ENCODE assay signal across 13 mouse cellular contexts in the genomic region with DNA sequence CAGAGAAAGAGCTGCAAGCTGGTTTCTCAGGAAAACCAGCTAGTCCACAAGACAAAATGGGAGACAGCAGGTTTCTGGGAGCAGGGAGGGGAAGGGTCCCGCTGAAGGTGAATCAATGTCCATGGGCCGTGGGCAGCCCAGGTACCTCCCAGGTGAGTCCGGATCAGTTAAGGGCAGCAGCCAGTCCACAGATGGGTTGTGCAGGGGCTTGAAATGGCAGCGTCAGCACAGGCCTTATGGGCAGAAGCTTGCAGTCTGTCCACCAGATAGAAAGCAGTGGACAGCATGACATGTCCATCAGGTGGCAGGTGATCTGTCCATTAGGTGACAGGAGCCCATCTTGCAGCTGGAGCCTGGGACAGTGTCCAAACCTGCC. TPM values are rescaled to one million over a fixed set of nuclear protein-coding genes. Genes with fewer than 3 reads are reported as not detected.
DNase-seq lines count a peak whose midpoint lies in the region; ATAC-seq lines count a peak whose summit lies in the region.
"Not testable (repeated sequence)": the region's sequence is repeated elsewhere in the genome, so short reads cannot be mapped to it uniquely, and the experiment has no call there.
"Had no signal": no experiment of that assay in that cellular context is flagged by ENCODE, and none has a peak within 500 bp of the region (broad histone marks: within the 10 kb centered on the region; RNA-seq: fewer than 3 reads in every experiment).

No protein-coding gene starts in this region.

- H3K36me3 ChIP-seq in forebrain, embryonic 14.5 days (ENCODE audit: control insufficient read depth, insufficient read depth, low read length); heart, embryonic 15.5 days; hindbrain, embryonic 16.5 days (ENCODE audit: control insufficient read depth, insufficient read depth, low read length); limb, embryonic 12.5 days; midbrain, embryonic 11.5 days (ENCODE audit: control insufficient read depth, insufficient read depth, low read length); neural tube, embryonic 13.5 days: not testable (repeated sequence)

- not testable (repeated sequence) for H3K27me3 ChIP-seq in forebrain, embryonic 14.5 days (replicated peaks; ENCODE audit: control insufficient read depth, insufficient read depth, low read length); heart, embryonic 15.5 days; hindbrain, embryonic 16.5 days (replicated peaks; ENCODE audit: control insufficient read depth, insufficient read depth, low read length); limb, embryonic 12.5 days; midbrain, embryonic 11.5 days (ENCODE audit: control insufficient read depth, insufficient read depth, low read length); neural tube, embryonic 13.5 days

- WGBS in forebrain, embryonic 14.5 days, result 66% methylated on average over 3 of the region's 4 CpGs
- 37% methylated on average over 4 of the region's 4 CpGs for WGBS in heart, embryonic 15.5 days
- WGBS in hindbrain, embryonic 16.5 days, result 41% methylated on average over 2 of the region's 4 CpGs
- WGBS in limb, embryonic 12.5 days, result 57% methylated on average over 4 of the region's 4 CpGs
- 58% methylated on average over 3 of the region's 4 CpGs for WGBS in midbrain, embryonic 11.5 days
- WGBS in neural tube, embryonic 13.5 days, result 47% methylated on average over 3 of the region's 4 CpGs

- H3K9ac ChIP-seq in forebrain, embryonic 14.5 days (ENCODE audit: low read length); heart, embryonic 15.5 days; hindbrain, embryonic 16.5 days (ENCODE audit: low read depth, low read length); limb, embryonic 12.5 days (replicated peaks); midbrain, embryonic 11.5 days (ENCODE audit: low read length); neural tube, embryonic 13.5 days: not testable (repeated sequence)

- H3K4me2 ChIP-seq in forebrain, embryonic 14.5 days (ENCODE audit: low read length), result peak overlapping the region; percentile 29; the same call in 1 of the 2 replicates
- peak overlapping the region; percentile 50 for H3K4me2 ChIP-seq in heart, embryonic 15.5 days
- H3K4me2 ChIP-seq in hindbrain, embryonic 16.5 days (ENCODE audit: low read length), result peak overlapping the region; percentile 33
- H3K4me2 ChIP-seq in limb, embryonic 12.5 days, result peak overlapping the region; percentile 42
- H3K4me2 ChIP-seq in midbrain, embryonic 11.5 days, result not testable (repeated sequence)
- peak overlapping the region; percentile 51 for H3K4me2 ChIP-seq in neural tube, embryonic 13.5 days

- ATAC-seq in forebrain, embryonic 14.5 days, result peak; percentile 6; the same call in 1 of the 2 replicates
- not testable (repeated sequence) for ATAC-seq in heart, embryonic 15.5 days (replicated peaks; ENCODE audit: insufficient number of reproducible peaks, insufficient read depth, low FRiP score, low read depth); hindbrain, embryonic 16.5 days; limb, embryonic 12.5 days (ENCODE audit: insufficient number of reproducible peaks, insufficient read depth, low FRiP score, low TSS enrichment, low read depth); midbrain, embryonic 11.5 days (ENCODE audit: low FRiP score)
- peak; percentile 7; the same call in 1 of the 2 replicates for ATAC-seq in neural tube, embryonic 13.5 days (ENCODE audit: low read depth)

- H3K9me3 ChIP-seq in forebrain, embryonic 14.5 days (replicated peaks; ENCODE audit: control insufficient read depth, low read length); heart, embryonic 15.5 days (replicated peaks); hindbrain, embryonic 16.5 days (ENCODE audit: control insufficient read depth, low read length); limb, embryonic 12.5 days; midbrain, embryonic 11.5 days (ENCODE audit: control insufficient read depth, low read length); neural tube, embryonic 13.5 days: not testable (repeated sequence)

- peak; percentile 6 to 27 for DNase-seq in cerebellum, postnatal 25 days
- not testable (repeated sequence) for DNase-seq in forebrain, embryonic 14.5 days (ENCODE audit: low spot score); midbrain, embryonic 11.5 days (ENCODE audit: low spot score, missing footprints)

- H3K4me1 ChIP-seq in brown adipose tissue, adult 24 weeks (ENCODE audit: control insufficient read depth, insufficient read depth, insufficient read length, low read length); forebrain, embryonic 14.5 days (ENCODE audit: control insufficient read depth, insufficient read depth, low read length); heart, embryonic 15.5 days (replicated peaks); hindbrain, embryonic 16.5 days (ENCODE audit: control insufficient read depth, insufficient read depth, low read depth, low read length); limb, embryonic 12.5 days (replicated peaks); midbrain, embryonic 11.5 days (ENCODE audit: control insufficient read depth, insufficient read depth, low read length); neural tube, embryonic 13.5 days (replicated peaks): not testable (repeated sequence)

- H3K27ac ChIP-seq in brown adipose tissue, adult 24 weeks (replicated peaks; ENCODE audit: low read depth, low read length); forebrain, embryonic 14.5 days (ENCODE audit: low read depth, low read length); heart, embryonic 15.5 days; hindbrain, embryonic 16.5 days (ENCODE audit: low read depth, low read length); limb, embryonic 12.5 days; midbrain, embryonic 11.5 days (ENCODE audit: low read depth, low read length); neural tube, embryonic 13.5 days (replicated peaks): not testable (repeated sequence)

- peak overlapping the region; percentile 30; the same call in 1 of the 2 replicates for H3K4me3 ChIP-seq in brown adipose tissue, adult 24 weeks (ENCODE audit: insufficient read depth, low read depth, low read length)
- H3K4me3 ChIP-seq in forebrain, embryonic 14.5 days (ENCODE audit: low read depth, low read length), result not testable (repeated sequence)
- H3K4me3 ChIP-seq in heart, embryonic 15.5 days, result peak overlapping the region; percentile 24; the same call in 1 of the 2 replicates
- H3K4me3 ChIP-seq in hindbrain, embryonic 16.5 days (ENCODE audit: low read length), result peak overlapping the region; percentile 24
- H3K4me3 ChIP-seq in limb, embryonic 12.5 days (replicated peaks), result 0 out of 2 replicates have a peak overlapping the region, but pooled peaks have one; percentile 16
- 0 out of 2 replicates have a peak overlapping the region, but pooled peaks have one; percentile 13 for H3K4me3 ChIP-seq in midbrain, embryonic 11.5 days (ENCODE audit: low read depth, low read length)
- peak overlapping the region; percentile 34 for H3K4me3 ChIP-seq in neural tube, embryonic 13.5 days

RNA-seq across cellular contexts. Expression of a gene that starts 0.9 kb away (rescaled TPM):
- polyA plus RNA-seq in brown adipose tissue, adult 24 weeks (2012; ENCODE audit: insufficient read depth, insufficient read length, missing spikeins), result 42.4 and 42.7 TPM in 2 replicates
- 145 and 165 TPM in 2 replicates for polyA plus RNA-seq in forebrain, embryonic 14.5 days (2014; fragmentation: Nextera tagmentation; extraction: Ambion mirVana)
- polyA plus RNA-seq in heart, embryonic 15.5 days (2015; fragmentation: Nextera tagmentation; extraction: Ambion mirVana), result 92.8 and 104 TPM in 2 replicates
- polyA plus RNA-seq in hindbrain, embryonic 16.5 days (2015; fragmentation: Nextera tagmentation; extraction: Ambion mirVana), result 223 and 232 TPM in 2 replicates
- polyA plus RNA-seq in limb, embryonic 12.5 days (2016; fragmentation: Nextera tagmentation; extraction: Ambion mirVana), result 51.2 and 53.2 TPM in 2 replicates
- polyA plus RNA-seq in midbrain, embryonic 11.5 days (2014; fragmentation: Nextera tagmentation; extraction: Ambion mirVana), result 85.0 and 98.1 TPM in 2 replicates
- polyA plus RNA-seq in neural tube, embryonic 13.5 days (2015; fragmentation: Nextera tagmentation; extraction: Ambion mirVana), result 217 and 224 TPM in 2 replicates

RNA-seq across cellular contexts. Expression of a gene that starts 27.6 kb away (rescaled TPM):
- 15.3 and 19.4 TPM in 2 replicates for polyA plus RNA-seq in brown adipose tissue, adult 24 weeks (2012; ENCODE audit: insufficient read depth, insufficient read length, missing spikeins)
- 115 and 145 TPM in 2 replicates for polyA plus RNA-seq in forebrain, embryonic 14.5 days (2014; fragmentation: Nextera tagmentation; extraction: Ambion mirVana)
- polyA plus RNA-seq in heart, embryonic 15.5 days (2015; fragmentation: Nextera tagmentation; extraction: Ambion mirVana), result 75.1 and 75.5 TPM in 2 replicates
- 179 and 188 TPM in 2 replicates for polyA plus RNA-seq in hindbrain, embryonic 16.5 days (2015; fragmentation: Nextera tagmentation; extraction: Ambion mirVana)
- 48.0 and 48.2 TPM in 2 replicates for polyA plus RNA-seq in limb, embryonic 12.5 days (2016; fragmentation: Nextera tagmentation; extraction: Ambion mirVana)
- 74.0 and 80.3 TPM in 2 replicates for polyA plus RNA-seq in midbrain, embryonic 11.5 days (2014; fragmentation: Nextera tagmentation; extraction: Ambion mirVana)
- polyA plus RNA-seq in neural tube, embryonic 13.5 days (2015; fragmentation: Nextera tagmentation; extraction: Ambion mirVana), result 166 and 176 TPM in 2 replicates

RNA-seq across cellular contexts. Expression of a gene that starts 33.8 kb away (rescaled TPM):
- polyA plus RNA-seq in brown adipose tissue, adult 24 weeks (2012; ENCODE audit: insufficient read depth, insufficient read length, missing spikeins), result not detected in 2 replicates
- polyA plus RNA-seq in forebrain, embryonic 14.5 days (2014; fragmentation: Nextera tagmentation; extraction: Ambion mirVana), result not detected in 2 replicates
- not detected in 2 replicates for polyA plus RNA-seq in heart, embryonic 15.5 days (2015; fragmentation: Nextera tagmentation; extraction: Ambion mirVana)
- polyA plus RNA-seq in hindbrain, embryonic 16.5 days (2015; fragmentation: Nextera tagmentation; extraction: Ambion mirVana), result 0.63 TPM in 1 of 2 replicates, not detected in the other
- polyA plus RNA-seq in limb, embryonic 12.5 days (2016; fragmentation: Nextera tagmentation; extraction: Ambion mirVana), result not detected in 2 replicates
- polyA plus RNA-seq in midbrain, embryonic 11.5 days (2014; fragmentation: Nextera tagmentation; extraction: Ambion mirVana), result not detected in 2 replicates
- polyA plus RNA-seq in neural tube, embryonic 13.5 days (2015; fragmentation: Nextera tagmentation; extraction: Ambion mirVana), result not detected in 2 replicates
- polyA plus RNA-seq: gonadal fat pad, adult 2 months; intestine, embryonic 16.5 days; liver, embryonic 12.5 days; small intestine, adult 2 months; thymus, adult 2 months had no signal

RNA-seq across cellular contexts. Expression of a gene that starts 34.8 kb away (rescaled TPM):
- polyA plus RNA-seq in brown adipose tissue, adult 24 weeks (2012; ENCODE audit: insufficient read depth, insufficient read length, missing spikeins), result 7.7 and 10.1 TPM in 2 replicates
- polyA plus RNA-seq in forebrain, embryonic 14.5 days (2014; fragmentation: Nextera tagmentation; extraction: Ambion mirVana), result 131 and 144 TPM in 2 replicates
- polyA plus RNA-seq in heart, embryonic 15.5 days (2015; fragmentation: Nextera tagmentation; extraction: Ambion mirVana), result 48.3 and 51.9 TPM in 2 replicates
- 213 and 235 TPM in 2 replicates for polyA plus RNA-seq in hindbrain, embryonic 16.5 days (2015; fragmentation: Nextera tagmentation; extraction: Ambion mirVana)
- 31.6 and 31.9 TPM in 2 replicates for polyA plus RNA-seq in limb, embryonic 12.5 days (2016; fragmentation: Nextera tagmentation; extraction: Ambion mirVana)
- 52.7 and 56.2 TPM in 2 replicates for polyA plus RNA-seq in midbrain, embryonic 11.5 days (2014; fragmentation: Nextera tagmentation; extraction: Ambion mirVana)
- 175 and 204 TPM in 2 replicates for polyA plus RNA-seq in neural tube, embryonic 13.5 days (2015; fragmentation: Nextera tagmentation; extraction: Ambion mirVana)
